Mouse (Mus musculus): ENCODE measurements around the gene Pgpep1l.

GRCm38 (mm10) chr7:68205776-68206427 is 58.1 kb downstream of the Pgpep1l start:
- TF ChIP-seq CTCF (IDR thresholded peaks at IDR 0.05; ENCODE audit: low read depth) (no peak), EP300 (IDR thresholded peaks at IDR 0.05; ENCODE audit: low read depth) (no peak)

All from heart, postnatal 0 days (tissue).